Mouse (Mus musculus) stomach, postnatal 0 days (tissue): ENCODE data around the gene Pde11a.

ENCODE experiments used
- CTCF ChIP-seq: IDR thresholded peaks from 2 replicates; pipeline ENCODE4 v1.5.1; 2016; ENCODE audit warnings: antibody characterized with exemption, low read depth, mild to moderate bottlenecking, moderate library complexity
- EP300 ChIP-seq: optimal IDR thresholded peaks from 2 replicates; pipeline ENCODE3; 2016; ENCODE audit warnings: antibody characterized with exemption

DNA sequence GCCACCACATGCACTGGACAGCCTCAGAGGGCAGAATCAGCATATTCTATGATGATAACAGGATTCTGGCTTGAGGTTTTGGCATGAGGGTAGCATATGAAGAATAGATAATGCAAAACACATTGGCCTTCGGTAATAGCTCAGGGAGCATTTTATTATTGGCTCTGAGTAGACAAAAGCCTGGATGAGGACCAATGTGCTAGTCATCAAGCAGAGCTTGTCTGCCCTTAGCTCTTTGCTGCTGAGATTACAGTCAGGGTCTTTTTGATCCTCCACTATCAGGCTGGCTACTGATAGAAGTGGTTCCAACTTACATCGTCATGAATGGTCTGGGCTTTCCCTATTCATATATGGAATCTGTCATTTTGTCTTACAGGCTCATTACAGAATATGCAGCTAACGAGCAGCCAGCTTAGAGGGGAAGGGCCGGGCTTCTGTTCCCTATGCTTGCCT lies 52.3 kb downstream of the Pde11a start:
- TF ChIP-seq CTCF (no peak), EP300 (no peak)
